Mouse (Mus musculus) G1E (cell line): Measurements from ENCODE around the gene Mospd3.

Source experiments
- CTCF ChIP-seq: IDR thresholded peaks from 2 replicates; pipeline ENCODE4 v1.5.1; 2012; ENCODE audit warnings: low read depth, low read length, inconsistent platforms, mixed read lengths
- GATA1 ChIP-seq: IDR thresholded peaks from 2 replicates; pipeline ENCODE4 v1.6.1; 2012; ENCODE audit warnings: borderline replicate concordance, low read length, inconsistent platforms, mixed read lengths
- TAL1 ChIP-seq: conservative IDR thresholded peaks from 2 replicates; pipeline ENCODE4 v1.6.1; 2012; ENCODE audit warnings: low read depth, low read length, inconsistent platforms, mixed read lengths

DNA sequence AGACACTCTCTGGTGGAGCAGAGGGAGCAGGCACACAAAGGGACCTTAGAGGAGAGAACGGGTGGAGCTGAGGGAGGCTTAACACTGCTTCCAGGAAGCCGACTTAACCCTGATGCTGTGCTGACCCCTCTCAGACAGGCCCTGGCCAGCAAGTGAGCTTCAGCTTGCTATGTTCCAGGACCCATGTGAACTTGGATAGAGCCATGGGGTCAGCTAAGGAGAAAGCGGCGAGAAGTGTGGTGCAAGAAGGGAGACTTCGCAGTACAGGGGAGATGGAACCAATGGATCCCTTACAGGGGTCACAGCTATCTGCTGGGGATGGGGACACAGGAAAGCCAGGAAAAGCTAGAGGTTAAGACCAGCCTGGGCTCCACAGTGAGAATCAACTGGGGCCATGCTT, 12.2 kb upstream of the Mospd3 start:
- TF ChIP-seq TAL1 (no peak), CTCF (no peak), GATA1 (no peak)
